ENCODE assay signal across 8 mouse cellular contexts in the genomic region with DNA sequence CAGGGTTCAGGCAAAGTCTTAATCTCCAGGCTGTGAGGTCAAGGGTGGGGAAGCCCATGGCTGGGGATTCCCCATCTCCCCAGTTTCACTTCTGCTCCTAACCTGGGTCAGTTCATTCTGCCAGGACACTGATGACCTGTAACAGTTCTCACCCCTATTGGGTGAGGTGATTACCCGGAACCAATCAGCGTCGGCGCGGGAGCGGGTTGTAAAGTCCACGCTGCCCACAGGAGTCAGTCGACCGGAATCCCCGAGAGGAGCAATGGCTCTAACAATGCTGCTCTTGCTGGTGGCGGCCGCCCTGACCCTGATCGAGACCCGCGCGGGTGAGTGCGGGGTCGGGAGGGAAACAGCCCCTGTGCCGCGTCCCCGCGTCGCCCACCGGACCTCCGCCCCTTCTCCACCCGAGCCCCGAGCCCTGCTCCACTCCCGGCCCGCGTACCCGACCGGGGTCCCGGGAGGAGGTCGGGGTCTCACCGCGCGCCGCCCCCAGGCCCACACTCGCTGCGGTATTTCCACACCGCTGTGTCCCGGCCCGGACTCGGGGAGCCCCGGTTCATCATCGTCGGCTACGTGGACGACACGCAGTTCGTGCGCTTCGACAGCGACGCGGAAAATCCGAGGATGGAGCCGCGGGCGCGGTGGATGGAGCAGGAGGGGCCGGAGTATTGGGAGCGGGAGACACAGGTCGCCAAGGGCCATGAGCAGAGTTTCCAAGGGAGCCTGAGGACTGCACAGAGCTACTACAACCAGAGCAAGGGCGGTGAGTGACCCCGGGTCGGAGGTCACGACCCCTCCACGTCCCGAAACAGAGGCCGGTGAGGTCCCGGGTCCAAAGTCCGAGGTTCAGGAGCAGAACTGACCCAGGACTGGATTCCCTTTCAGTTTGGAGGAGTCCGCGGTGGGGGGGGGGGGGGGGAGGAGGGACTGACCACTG. TPM values are rescaled to one million over a fixed set of nuclear protein-coding genes. Genes with fewer than 3 reads are reported as not detected.
DNase-seq lines count a peak whose midpoint lies in the region; ATAC-seq and TF ChIP-seq lines count a peak whose summit lies in the region.
"Not testable (repeated sequence)": the region's sequence is repeated elsewhere in the genome, so short reads cannot be mapped to it uniquely, and the experiment has no call there.

No protein-coding gene starts in this region.

- WGBS in forebrain, embryonic 16.5 days: 1% methylated on average over 51 of the region's 75 CpGs
- 2% methylated on average over 44 of the region's 75 CpGs for WGBS in hindbrain, embryonic 11.5 days
- WGBS in kidney, embryonic 14.5 days: 1% methylated on average over 50 of the region's 75 CpGs
- WGBS in liver, embryonic 13.5 days (ENCODE audit: insufficient replicate concordance): 4% methylated on average over 55 of the region's 75 CpGs
- 4% methylated on average over 49 of the region's 75 CpGs for WGBS in midbrain, embryonic 11.5 days

- H3K9me3 ChIP-seq in E14TG2a.4 (ENCODE audit: low read length); forebrain, embryonic 16.5 days (ENCODE audit: control insufficient read depth, low read length); hindbrain, embryonic 11.5 days (ENCODE audit: control insufficient read depth, low read length); kidney, embryonic 14.5 days (ENCODE audit: control insufficient read depth, low read length); liver, embryonic 13.5 days (replicated peaks); midbrain, embryonic 11.5 days (ENCODE audit: control insufficient read depth, low read length): not testable (repeated sequence)

- H3K4me1 ChIP-seq in E14TG2a.4 (replicated peaks; ENCODE audit: low read depth, low read length); forebrain, embryonic 16.5 days (replicated peaks; ENCODE audit: control insufficient read depth, insufficient read depth, low read length); hindbrain, embryonic 11.5 days (replicated peaks; ENCODE audit: control insufficient read depth, insufficient read depth, low read length); kidney, embryonic 14.5 days (ENCODE audit: control insufficient read depth, insufficient read depth, low read length); liver, embryonic 13.5 days (replicated peaks); midbrain, embryonic 11.5 days (ENCODE audit: control insufficient read depth, insufficient read depth, low read length): not testable (repeated sequence)

- peak; percentile 61; the same call in 1 of the 2 replicates for ATAC-seq in forebrain, embryonic 16.5 days
- peak; percentile 68; the same call in 1 of the 2 replicates for ATAC-seq in hindbrain, embryonic 11.5 days (ENCODE audit: low FRiP score)
- peak; percentile 92 for ATAC-seq in kidney, embryonic 14.5 days (ENCODE audit: low FRiP score, low TSS enrichment)
- ATAC-seq in liver, embryonic 13.5 days (ENCODE audit: low read depth): peak; percentile 83
- peak; percentile 78 for ATAC-seq in midbrain, embryonic 11.5 days (ENCODE audit: low FRiP score)

- peak; percentile 11 to 15 for DNase-seq in cerebellum, postnatal 14 days
- peak; percentile 7 for DNase-seq in hindbrain, embryonic 11.5 days (ENCODE audit: low spot score)
- DNase-seq in liver, embryonic 13.5 days: not testable (repeated sequence)
- DNase-seq in midbrain, embryonic 11.5 days (ENCODE audit: low spot score, missing footprints): peak; percentile 83
- peak; percentile 38 for DNase-seq in spleen, adult 12 weeks (ENCODE audit: low spot score)

- not testable (repeated sequence) for TF ChIP-seq CTCF in E14TG2a.4 (conservative IDR thresholded peaks at IDR 0.05; ENCODE audit: low read length)

- peak overlapping the region; percentile 56 for H3K4me3 ChIP-seq in E14TG2a.4 (replicated peaks; ENCODE audit: low read length)
- H3K4me3 ChIP-seq in forebrain, embryonic 16.5 days (replicated peaks; ENCODE audit: low read length): peak overlapping the region; percentile 24
- H3K4me3 ChIP-seq in hindbrain, embryonic 11.5 days (ENCODE audit: low read depth, low read length): peak overlapping the region; percentile 6; the same call in 1 of the 2 replicates
- peak overlapping the region; percentile 20 for H3K4me3 ChIP-seq in kidney, embryonic 14.5 days (ENCODE audit: low read length)
- H3K4me3 ChIP-seq in liver, embryonic 13.5 days (replicated peaks): peak overlapping the region; percentile 16; the same call in 1 of the 2 replicates
- peak overlapping the region; percentile 19; the same call in 1 of the 2 replicates for H3K4me3 ChIP-seq in midbrain, embryonic 11.5 days (ENCODE audit: low read depth, low read length)

- not testable (repeated sequence) for H3K36me3 ChIP-seq in E14TG2a.4 (ENCODE audit: insufficient read depth, low read length); forebrain, embryonic 16.5 days (ENCODE audit: control insufficient read depth, insufficient read depth); hindbrain, embryonic 11.5 days (ENCODE audit: control insufficient read depth, insufficient read depth, low read length); kidney, embryonic 14.5 days (ENCODE audit: control insufficient read depth, insufficient read depth, low read length); liver, embryonic 13.5 days; midbrain, embryonic 11.5 days (ENCODE audit: control insufficient read depth, insufficient read depth, low read length)

- peaks cover 13% of the 10 kb centered on the region for H3K27me3 ChIP-seq in E14TG2a.4 (ENCODE audit: insufficient read depth, low read length)
- H3K27me3 ChIP-seq in forebrain, embryonic 16.5 days (replicated peaks; ENCODE audit: control insufficient read depth, insufficient read depth, low read length); hindbrain, embryonic 11.5 days (ENCODE audit: control insufficient read depth, insufficient read depth, low read length); kidney, embryonic 14.5 days (ENCODE audit: control insufficient read depth, insufficient read depth, low read length); midbrain, embryonic 11.5 days (ENCODE audit: control insufficient read depth, insufficient read depth, low read length): not testable (repeated sequence)
- peaks cover 13% of the 10 kb centered on the region for H3K27me3 ChIP-seq in liver, embryonic 13.5 days

- H3K27ac ChIP-seq in forebrain, embryonic 16.5 days (ENCODE audit: low read length); hindbrain, embryonic 11.5 days (ENCODE audit: low read depth, low read length); kidney, embryonic 14.5 days (ENCODE audit: low read depth, low read length); liver, embryonic 13.5 days; midbrain, embryonic 11.5 days (ENCODE audit: low read depth, low read length): not testable (repeated sequence)

- peak overlapping the region; percentile 34 for H3K4me2 ChIP-seq in forebrain, embryonic 16.5 days (ENCODE audit: low read length)
- H3K4me2 ChIP-seq in hindbrain, embryonic 11.5 days (replicated peaks; ENCODE audit: low read depth, low read length): peak overlapping the region; percentile 42
- peak overlapping the region; percentile 39 for H3K4me2 ChIP-seq in kidney, embryonic 14.5 days (replicated peaks; ENCODE audit: low read depth, low read length)
- peak overlapping the region; percentile 39 for H3K4me2 ChIP-seq in liver, embryonic 13.5 days
- peak overlapping the region; percentile 40 for H3K4me2 ChIP-seq in midbrain, embryonic 11.5 days

- H3K9ac ChIP-seq in forebrain, embryonic 16.5 days (replicated peaks; ENCODE audit: low read depth, low read length); hindbrain, embryonic 11.5 days (ENCODE audit: low read depth, low read length); kidney, embryonic 14.5 days (ENCODE audit: low read depth, low read length); liver, embryonic 13.5 days; midbrain, embryonic 11.5 days (ENCODE audit: low read length): not testable (repeated sequence)

RNA-seq across cellular contexts. Expression of a gene that starts 14.7 kb away (rescaled TPM):
- 0.65 TPM in 2 replicates for polyA plus RNA-seq in forebrain, embryonic 16.5 days (2015; fragmentation: Nextera tagmentation; extraction: Ambion mirVana)
- polyA plus RNA-seq in hindbrain, embryonic 11.5 days (2014; fragmentation: Nextera tagmentation; extraction: Ambion mirVana): 1.5 and 2.4 TPM in 2 replicates
- polyA plus RNA-seq in kidney, embryonic 14.5 days (2014; fragmentation: Nextera tagmentation; extraction: Ambion mirVana): 3.2 and 3.6 TPM in 2 replicates
- 1.7 and 2.0 TPM in 2 replicates for polyA plus RNA-seq in liver, embryonic 13.5 days (2015; fragmentation: Nextera tagmentation; extraction: Ambion mirVana)
- polyA plus RNA-seq in midbrain, embryonic 11.5 days (2014; fragmentation: Nextera tagmentation; extraction: Ambion mirVana): 1.9 and 2.5 TPM in 2 replicates

RNA-seq across cellular contexts. Expression of a gene that starts 30.5 kb away (rescaled TPM):
- 0.36 and 0.60 TPM in 2 replicates for polyA plus RNA-seq in forebrain, embryonic 16.5 days (2015; fragmentation: Nextera tagmentation; extraction: Ambion mirVana)
- 0.46 and 0.60 TPM in 2 replicates for polyA plus RNA-seq in hindbrain, embryonic 11.5 days (2014; fragmentation: Nextera tagmentation; extraction: Ambion mirVana)
- polyA plus RNA-seq in kidney, embryonic 14.5 days (2014; fragmentation: Nextera tagmentation; extraction: Ambion mirVana): 2.2 and 2.8 TPM in 2 replicates
- 9.6 and 11.1 TPM in 2 replicates for polyA plus RNA-seq in liver, embryonic 13.5 days (2015; fragmentation: Nextera tagmentation; extraction: Ambion mirVana)
- polyA plus RNA-seq in midbrain, embryonic 11.5 days (2014; fragmentation: Nextera tagmentation; extraction: Ambion mirVana): 0.33 and 0.93 TPM in 2 replicates

RNA-seq across cellular contexts. Expression of a gene that starts 44.8 kb away (rescaled TPM):
- 0.99 and 3.1 TPM in 2 replicates for polyA plus RNA-seq in forebrain, embryonic 16.5 days (2015; fragmentation: Nextera tagmentation; extraction: Ambion mirVana)
- 7.0 and 8.7 TPM in 2 replicates for polyA plus RNA-seq in hindbrain, embryonic 11.5 days (2014; fragmentation: Nextera tagmentation; extraction: Ambion mirVana)
- polyA plus RNA-seq in kidney, embryonic 14.5 days (2014; fragmentation: Nextera tagmentation; extraction: Ambion mirVana): 11.6 and 15.4 TPM in 2 replicates
- polyA plus RNA-seq in liver, embryonic 13.5 days (2015; fragmentation: Nextera tagmentation; extraction: Ambion mirVana): 23.9 and 24.6 TPM in 2 replicates
- 9.3 and 10.0 TPM in 2 replicates for polyA plus RNA-seq in midbrain, embryonic 11.5 days (2014; fragmentation: Nextera tagmentation; extraction: Ambion mirVana)

RNA-seq across cellular contexts. Expression of a gene that starts 52.1 kb away (rescaled TPM):
- polyA plus RNA-seq in forebrain, embryonic 16.5 days (2015; fragmentation: Nextera tagmentation; extraction: Ambion mirVana): 1.4 and 3.3 TPM in 2 replicates
- 0.52 and 0.53 TPM in 2 replicates for polyA plus RNA-seq in hindbrain, embryonic 11.5 days (2014; fragmentation: Nextera tagmentation; extraction: Ambion mirVana)
- polyA plus RNA-seq in kidney, embryonic 14.5 days (2014; fragmentation: Nextera tagmentation; extraction: Ambion mirVana): 0.24 and 0.37 TPM in 2 replicates
- 0.68 and 0.90 TPM in 2 replicates for polyA plus RNA-seq in liver, embryonic 13.5 days (2015; fragmentation: Nextera tagmentation; extraction: Ambion mirVana)
- 0.22 and 0.34 TPM in 2 replicates for polyA plus RNA-seq in midbrain, embryonic 11.5 days (2014; fragmentation: Nextera tagmentation; extraction: Ambion mirVana)

Comparison
In these comparisons a context has a peak if more than half of its experiments do, and no peak if none do; other contexts are left out.
1. H3K4me3 ChIP-seq: peak in every context shown above with its lines; median percentile 56 in E14TG2a.4; 24 in forebrain, embryonic 16.5 days; 20 in kidney, embryonic 14.5 days; 19 in midbrain, embryonic 11.5 days; 16 in liver, embryonic 13.5 days; 6 in hindbrain, embryonic 11.5 days.